Mouse (Mus musculus): ENCODE measurements at regions not wholly inside any gene's neighbourhood (a gene's known extent, or its start where the extent isn't known, plus 50 kb on each side); places are given as distances from the start of the nearest gene placed in this dataset.

GRCm38 (mm10) chr1:128824235-128824634, 232.1 kb upstream of the Cxcr4 start:
- peak; percentile 57 to 68 for DNase-seq

GRCm38 (mm10) chr1:128821991-128822390, 229.9 kb upstream of the Cxcr4 start:
- no peak for DNase-seq

DNA sequence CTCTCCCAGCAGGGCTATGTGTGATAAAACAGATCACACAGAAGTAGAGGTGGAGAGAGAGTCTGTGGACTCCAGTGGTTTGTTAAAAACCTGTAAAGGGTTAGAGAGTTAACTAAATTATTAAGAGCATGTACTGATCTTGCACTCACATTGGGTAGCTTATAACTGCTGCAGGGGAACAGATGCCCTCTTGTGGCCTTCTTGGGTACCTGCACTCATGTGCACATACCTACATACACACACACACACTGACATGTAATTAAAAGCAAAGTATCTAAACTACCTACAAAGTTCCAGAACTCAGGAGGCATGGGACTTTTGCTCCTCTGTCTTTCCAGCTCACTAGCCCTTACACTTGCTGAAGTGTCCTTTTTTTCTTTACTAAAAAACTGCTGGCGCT, 228.4 kb upstream of the Cxcr4 start:
- DNase-seq, result no peak

DNA sequence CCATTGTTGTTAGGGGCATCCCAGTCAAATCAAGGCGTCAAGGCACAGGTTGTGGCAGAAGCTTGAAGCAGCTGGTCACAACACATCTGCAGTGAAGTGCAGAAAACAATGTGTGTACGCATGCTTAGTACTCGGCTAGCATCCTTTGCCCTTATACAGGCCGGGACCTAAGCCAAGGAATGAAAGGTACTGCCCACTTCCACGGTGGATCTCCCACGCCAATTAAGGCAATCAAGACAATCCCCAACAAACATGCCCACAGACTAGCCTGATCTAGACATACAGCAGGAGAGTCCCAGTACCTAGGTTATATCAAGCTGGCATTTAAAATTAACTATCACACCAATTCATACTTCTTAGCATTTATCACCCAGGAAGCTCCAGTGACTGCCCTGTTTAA, 227.5 kb upstream of the Cxcr4 start:
- no peak for DNase-seq

- no peak for DNase-seq
Measured at GRCm38 (mm10) chr1:128813379-128813778, 221.3 kb upstream of the Cxcr4 start.

GRCm38 (mm10) chr1:128810860-128811259, 218.8 kb upstream of the Cxcr4 start:
- no peak for DNase-seq

- DNase-seq, result no peak
Measured at GRCm38 (mm10) chr1:128810094-128810493, 218.0 kb upstream of the Cxcr4 start.

GRCm38 (mm10) chr1:128809601-128810000, 217.5 kb upstream of the Cxcr4 start:
- no peak for DNase-seq

- no peak for DNase-seq
Measured at GRCm38 (mm10) chr1:128808599-128808998, 216.5 kb upstream of the Cxcr4 start.

DNA sequence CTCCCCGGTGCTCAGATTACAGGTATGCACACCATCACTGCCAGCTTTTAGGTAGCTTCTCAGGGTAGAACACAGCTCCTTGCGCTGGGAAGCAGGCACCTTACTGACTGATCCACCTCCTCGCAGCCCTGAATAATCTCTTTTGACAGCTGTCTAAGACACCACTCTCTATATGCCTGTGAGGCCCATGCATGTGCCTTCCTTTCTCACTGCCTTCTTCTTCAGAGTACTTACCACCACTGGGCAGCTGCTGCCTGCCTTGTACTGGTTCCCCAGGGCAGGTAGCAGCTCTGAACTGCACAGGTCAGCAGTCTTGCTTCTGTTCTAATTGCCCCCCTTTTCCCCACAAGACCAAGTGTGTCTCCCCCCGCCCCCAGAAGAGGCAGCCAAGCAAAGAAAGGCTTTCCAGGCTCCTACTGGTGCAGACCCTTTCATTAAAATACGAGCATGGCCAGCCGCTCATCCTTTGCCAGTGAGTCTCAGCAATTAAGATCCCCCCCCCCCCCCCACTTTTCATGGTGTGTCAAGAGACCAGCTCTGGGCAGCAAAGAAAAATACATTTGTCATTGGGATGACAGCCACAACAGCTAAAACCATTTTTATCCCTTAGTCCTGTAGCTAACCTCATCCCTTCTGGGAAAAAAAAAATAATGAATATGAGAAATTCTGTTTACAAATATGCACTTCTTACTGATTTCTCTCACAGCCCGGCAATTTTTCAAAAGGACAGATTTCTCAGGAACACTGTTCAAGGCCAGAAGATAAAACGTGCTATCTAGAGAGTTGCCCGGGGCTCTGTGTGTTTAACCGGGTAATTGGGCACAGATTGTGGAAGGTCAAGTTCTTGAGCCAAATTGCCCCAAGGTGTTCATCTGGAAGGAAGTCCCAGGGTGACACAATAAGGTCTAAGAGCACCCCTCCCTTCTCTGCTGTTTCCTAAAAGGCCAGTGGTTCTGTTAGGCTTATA, 213.9 kb upstream of the Cxcr4 start:
- no peak for DNase-seq

DNA sequence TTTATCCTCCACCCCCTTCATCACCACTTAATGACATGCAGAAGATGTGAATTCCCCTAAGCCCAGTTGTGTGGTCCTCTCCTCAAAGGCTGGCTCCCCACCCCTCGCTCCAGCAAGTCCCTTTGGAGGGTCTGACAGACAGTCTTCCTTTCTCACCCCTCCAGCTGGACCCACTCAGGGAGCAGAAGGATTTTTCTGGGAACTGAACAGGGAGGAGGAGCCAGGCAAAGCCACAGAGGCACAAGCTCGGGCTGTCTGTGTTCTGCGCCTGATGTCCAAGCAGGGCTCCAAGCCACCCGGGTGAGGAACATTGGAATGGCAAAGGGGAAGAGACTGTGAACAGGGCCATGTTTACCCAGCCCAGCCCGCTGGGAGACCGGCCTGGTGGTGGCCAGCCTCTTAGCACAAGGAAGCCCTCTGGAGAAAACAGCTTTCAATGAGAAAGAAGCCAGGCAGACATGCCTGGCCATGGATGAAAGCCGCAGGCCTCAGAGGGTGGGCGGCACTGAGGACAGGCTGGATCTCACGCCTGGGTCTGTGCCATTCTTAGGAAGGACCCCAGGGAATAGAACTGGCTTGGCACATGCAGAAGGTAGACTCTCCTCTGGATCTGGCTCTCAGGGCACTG, 211.5 kb upstream of the Cxcr4 start:
- no peak for DNase-seq

DNA sequence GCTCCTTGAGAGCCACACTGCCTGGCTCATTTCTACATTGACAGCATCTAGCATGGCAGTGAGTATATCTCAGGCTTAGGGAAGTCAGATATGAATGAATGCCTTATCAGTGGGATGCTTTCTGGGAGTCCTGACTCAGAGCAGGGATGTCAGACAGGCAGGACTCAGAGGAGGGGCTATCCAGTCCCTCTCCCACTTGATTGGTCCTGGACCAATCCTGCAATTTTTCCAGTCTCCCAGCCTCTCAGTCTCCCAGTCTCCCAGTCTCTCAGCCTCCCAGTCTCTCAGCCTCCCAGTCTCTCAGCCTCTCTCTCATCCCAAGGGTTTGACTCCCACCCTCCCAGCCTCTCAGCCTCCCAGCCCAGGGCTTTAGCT, 211.0 kb upstream of the Cxcr4 start:
- DNase-seq, result no peak

DNA sequence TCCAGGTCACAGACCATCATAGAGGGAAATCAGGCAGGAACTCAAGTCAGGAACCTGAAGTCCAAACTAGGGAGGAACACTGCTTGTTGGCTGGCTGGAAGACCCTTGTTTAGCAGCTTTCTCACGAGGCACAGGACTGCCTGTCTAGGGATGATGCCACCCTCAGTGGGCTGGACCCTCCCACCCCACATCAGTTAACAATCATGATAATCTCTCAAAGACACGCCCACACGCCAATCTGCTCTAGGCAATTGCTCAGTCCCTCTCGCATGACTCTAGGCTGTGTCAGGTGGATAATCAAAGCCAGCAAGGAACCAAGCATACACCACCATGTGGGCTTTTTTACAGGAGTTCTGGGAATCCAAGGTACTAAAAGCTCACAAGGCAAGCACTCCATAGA, 206.6 kb upstream of the Cxcr4 start:
- DNase-seq, result no peak

GRCm38 (mm10) chr1:128795654-128796053, 203.6 kb upstream of the Cxcr4 start:
- no peak for DNase-seq

DNA sequence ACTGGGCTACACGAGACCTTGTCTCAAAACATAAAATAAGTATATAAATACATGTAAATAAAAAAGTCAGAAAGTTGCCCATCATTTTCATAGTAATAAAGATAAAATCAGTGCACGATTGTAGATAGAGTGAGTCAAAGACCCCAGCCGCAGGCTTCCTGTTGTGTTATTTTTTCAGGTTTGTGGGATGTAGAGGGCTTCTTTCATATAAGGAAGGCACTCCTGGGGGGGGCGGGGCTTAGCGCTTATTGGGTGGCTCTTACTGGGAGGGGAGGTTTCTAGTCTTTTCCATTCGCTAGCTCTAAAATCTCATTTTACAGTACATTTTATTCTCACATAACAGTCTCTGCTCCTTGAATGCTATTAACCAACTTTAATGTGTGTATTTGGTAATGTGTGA, 198.8 kb upstream of the Cxcr4 start:
- no peak for DNase-seq

- no peak for DNase-seq
Measured at GRCm38 (mm10) chr1:128789567-128790335, 197.7 kb upstream of the Cxcr4 start.

- no peak for DNase-seq
Measured at GRCm38 (mm10) chr1:128788227-128788626, 196.1 kb upstream of the Cxcr4 start.

- DNase-seq, result no peak
Measured at GRCm38 (mm10) chr1:128786941-128787569, 195.0 kb upstream of the Cxcr4 start.

DNA sequence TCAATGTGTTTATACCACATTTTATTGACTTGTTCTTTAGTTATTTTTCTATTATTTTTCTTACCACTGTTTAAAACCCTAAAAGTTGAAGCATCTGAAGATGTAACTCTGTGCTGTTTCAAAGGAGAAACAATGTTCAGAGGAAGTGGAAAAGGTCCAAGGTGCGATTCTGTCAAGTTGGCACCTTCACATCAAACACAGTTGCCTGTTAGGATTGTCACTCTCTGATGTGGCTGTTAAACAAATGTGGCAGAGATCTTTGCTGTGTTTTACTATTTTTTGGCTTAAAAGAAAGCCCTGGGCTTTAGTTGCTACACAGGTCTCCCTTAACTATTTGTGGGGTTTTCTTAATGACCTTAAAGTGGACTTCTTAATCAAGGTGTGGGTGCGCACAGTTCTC, 190.2 kb upstream of the Cxcr4 start:
- no peak for DNase-seq

- no peak for DNase-seq
Measured at GRCm38 (mm10) chr1:128781871-128782270, 189.8 kb upstream of the Cxcr4 start.

- DNase-seq, result no peak
Measured at GRCm38 (mm10) chr1:128781311-128781710, 189.2 kb upstream of the Cxcr4 start.

GRCm38 (mm10) chr1:128779586-128780158, 187.6 kb upstream of the Cxcr4 start:
- no peak for DNase-seq

GRCm38 (mm10) chr1:128772440-128772839, 180.3 kb upstream of the Cxcr4 start:
- DNase-seq, result no peak
